Mouse (Mus musculus) myocyte (in vitro differentiated cells): ENCODE data around the gene Tnfaip2. TPM values are rescaled to one million over a fixed set of nuclear protein-coding genes. Genes with fewer than 3 reads are reported as not detected.
A peak's percentile ranks its signal among the peaks of the same experiment; 100 is the strongest.

Experiments
- H3K27me3 ChIP-seq: one replicate; pipeline ENCODE4 v1.6.1; 2011; ENCODE audit not compliant: control insufficient read depth, insufficient read depth, insufficient read length
- H3K36me3 ChIP-seq: one replicate; pipeline ENCODE4 v1.6.1; 2011; ENCODE audit not compliant: control insufficient read depth, insufficient read depth
- H3K4me2 ChIP-seq: one replicate; pipeline ENCODE4 v1.6.1; 2011; ENCODE audit warnings: low read depth, control low read depth
- H3K4me3 ChIP-seq: one replicate; pipeline ENCODE4 v1.5.1; 2011; ENCODE audit warnings: mild to moderate bottlenecking, control low read depth, moderate library complexity
- H3K79me2 ChIP-seq: one replicate; pipeline ENCODE4 v1.6.1; 2011; ENCODE audit not compliant: control insufficient read depth, insufficient read depth
- H3ac ChIP-seq: one replicate; pipeline ENCODE4 v1.6.1; 2011; ENCODE audit not compliant: control insufficient read depth, insufficient read length
- CEBPB ChIP-seq: IDR thresholded peaks from 2 replicates; pipeline ENCODE4 v1.6.1; 2011; ENCODE audit warnings: mild to moderate bottlenecking, moderate library complexity; ENCODE audit not compliant: poor library complexity, insufficient read depth, severe bottlenecking
- E2F4 ChIP-seq: IDR thresholded peaks from one replicate; pipeline ENCODE4 v1.6.1; 2011; ENCODE audit warnings: mild to moderate bottlenecking, control low read depth, moderate library complexity; ENCODE audit not compliant: insufficient read depth
- MAX ChIP-seq: IDR thresholded peaks from one replicate; pipeline ENCODE4 v1.6.1; 2011; ENCODE audit warnings: low read depth, mild to moderate bottlenecking, control low read depth
- MYOD1 ChIP-seq, 3 experiments: IDR thresholded peaks; one replicate each; pipeline ENCODE4 v1.6.1; 2011; ENCODE audit warnings: control low read depth in 2 of 3, low read depth in 2 of 3, mild to moderate bottlenecking in 2 of 3, moderate library complexity in 1 of 3; ENCODE audit not compliant: insufficient read length in 2 of 3, control insufficient read depth in 1 of 3
- MYOG ChIP-seq, 3 experiments: IDR thresholded peaks; one replicate each; pipeline ENCODE4 v1.6.1; 2011; ENCODE audit warnings: control low read depth in 2 of 3, low read depth in 2 of 3, mild to moderate bottlenecking in 2 of 3; ENCODE audit not compliant: insufficient read length in 2 of 3, control insufficient read depth in 1 of 3, insufficient read depth in 1 of 3
- POLR2A ChIP-seq: IDR thresholded peaks from one replicate; pipeline ENCODE4 v1.6.1; 2011; ENCODE audit warnings: low read depth, mild to moderate bottlenecking, control low read depth, moderate library complexity; ENCODE audit not compliant: insufficient read length
- POLR2AphosphoS2 ChIP-seq: IDR thresholded peaks from one replicate; pipeline ENCODE4 v1.6.1; 2011; ENCODE audit warnings: low read depth, control low read depth; ENCODE audit not compliant: insufficient read length
- REST ChIP-seq: IDR thresholded peaks from one replicate; pipeline ENCODE4 v1.6.1; 2011; ENCODE audit warnings: mild to moderate bottlenecking, control low read depth, moderate library complexity; ENCODE audit not compliant: insufficient read depth, insufficient read length
- SRF ChIP-seq: IDR thresholded peaks from one replicate; pipeline ENCODE4 v1.6.1; 2011; ENCODE audit warnings: low read depth; ENCODE audit not compliant: control insufficient read depth, insufficient read length
- TCF12 ChIP-seq: IDR thresholded peaks from one replicate; pipeline ENCODE4 v1.6.1; 2011; ENCODE audit warnings: mild to moderate bottlenecking, control low read depth; ENCODE audit not compliant: poor library complexity, insufficient read depth, severe bottlenecking
- TCF3 ChIP-seq: IDR thresholded peaks from one replicate; pipeline ENCODE4 v1.6.1; 2011; ENCODE audit warnings: low read depth, control low read depth; ENCODE audit not compliant: insufficient read length
- USF1 ChIP-seq: IDR thresholded peaks from one replicate; pipeline ENCODE4 v1.6.1; 2011; ENCODE audit warnings: low read depth, mild to moderate bottlenecking, control low read depth, moderate library complexity
- polyA plus RNA-seq: library from polyadenylated mRNA; unstranded; fragments of >200 nt; fragmentation: generic; extraction: Trizol; gene quantifications from one replicate; pipeline ENCODE4 v1.2.1, GENCODE M21; 2012; ENCODE audit warnings: missing spikeins

Gene Tnfaip2
- polyA plus RNA-seq, 1 experiment = 169 TPM

- Histone ChIP-seq H3K27me3 (no peaks in the 10 kb centered on the region), H3K79me2 (peaks cover 46% of the 10 kb centered on the region), H3K4me2 (peak overlapping the region; percentile 84), H3K4me3 (peak overlapping the region; percentile 99), H3K36me3 (peaks cover 8% of the 10 kb centered on the region), H3ac (peak overlapping the region; percentile 35)
- TF ChIP-seq MYOD1 (IDR thresholded peaks at IDR 0.05; ENCODE audit: control insufficient read depth in 1 of 3, insufficient read length in 2 of 3, low read depth in 2 of 3) = no peak
- no peak for TF ChIP-seq USF1
- TF ChIP-seq TCF3 = no peak
- no peak for TF ChIP-seq REST
- no peak for TF ChIP-seq E2F4
- TF ChIP-seq SRF = no peak
- no peak for TF ChIP-seq CEBPB
- no peak for TF ChIP-seq TCF12
- no peak for TF ChIP-seq POLR2AphosphoS2
- no peak for TF ChIP-seq MYOG (IDR thresholded peaks at IDR 0.05; ENCODE audit: control insufficient read depth in 1 of 3, insufficient read depth in 1 of 3, insufficient read length in 2 of 3, low read depth in 2 of 3)
- no peak for TF ChIP-seq POLR2A
- TF ChIP-seq MAX = no peak
Observed at GRCm38 (mm10) chr12:111443011-111443870, 972 bp downstream of the Tnfaip2 start.

GRCm38 (mm10) chr12:111443921-111444831 is 1.9 kb downstream of the Tnfaip2 start:
- no peaks in the 10 kb centered on the region for H3K27me3 ChIP-seq
- peaks cover 16% of the 10 kb centered on the region for H3K36me3 ChIP-seq
- H3K79me2 ChIP-seq = peaks cover 50% of the 10 kb centered on the region
- H3K4me2 ChIP-seq = peak overlapping the region; percentile 84
- TF ChIP-seq MYOD1 (IDR thresholded peaks at IDR 0.05; ENCODE audit: control insufficient read depth in 1 of 3, insufficient read length in 2 of 3, low read depth in 2 of 3) (peak in 1 of 3 experiments; percentile 37), MYOG (IDR thresholded peaks at IDR 0.05; ENCODE audit: control insufficient read depth in 1 of 3, insufficient read depth in 1 of 3, insufficient read length in 2 of 3, low read depth in 2 of 3) (peak in 1 of 3 experiments; percentile 43), REST (no peak), CEBPB (peak; percentile 91)
- H3ac ChIP-seq = peak overlapping the region; percentile 35
- H3K4me3 ChIP-seq = peak overlapping the region; percentile 99

GRCm38 (mm10) chr12:111445161-111445889 is 3.1 kb downstream of the Tnfaip2 start:
- Histone ChIP-seq H3K36me3 (peaks cover 21% of the 10 kb centered on the region), H3ac (peak overlapping the region; percentile 35), H3K4me2 (peak overlapping the region; percentile 84), H3K27me3 (no peaks in the 10 kb centered on the region), H3K79me2 (peaks cover 50% of the 10 kb centered on the region), H3K4me3 (peak overlapping the region; percentile 99)
- no peak for TF ChIP-seq TCF3
- TF ChIP-seq TCF12 = no peak
- no peak for TF ChIP-seq POLR2A
- no peak for TF ChIP-seq SRF
- no peak for TF ChIP-seq MYOD1 (IDR thresholded peaks at IDR 0.05; ENCODE audit: control insufficient read depth in 1 of 3, insufficient read length in 2 of 3, low read depth in 2 of 3)
- TF ChIP-seq MYOG (IDR thresholded peaks at IDR 0.05; ENCODE audit: control insufficient read depth in 1 of 3, insufficient read depth in 1 of 3, insufficient read length in 2 of 3, low read depth in 2 of 3) = peak in 1 of 3 experiments; percentile 14
- no peak for TF ChIP-seq MAX

GRCm38 (mm10) chr12:111445890-111446613 is 3.8 kb downstream of the Tnfaip2 start:
- peak overlapping the region; percentile 99 for H3K4me3 ChIP-seq
- no peak for TF ChIP-seq MAX
- TF ChIP-seq POLR2AphosphoS2 = no peak
- TF ChIP-seq TCF12 = no peak
- no peak for TF ChIP-seq SRF
- TF ChIP-seq CEBPB = no peak
- no peak for TF ChIP-seq TCF3
- no peak for TF ChIP-seq USF1

More at GRCm38 (mm10) chr12:111445890-111446613, 3.8 kb downstream of the Tnfaip2 start:
- peaks cover 21% of the 10 kb centered on the region for H3K36me3 ChIP-seq
- peaks cover 50% of the 10 kb centered on the region for H3K79me2 ChIP-seq
- peak overlapping the region; percentile 84 for H3K4me2 ChIP-seq
- no peaks in the 10 kb centered on the region for H3K27me3 ChIP-seq
- peak overlapping the region; percentile 35 for H3ac ChIP-seq
